Mouse (Mus musculus) lung, postnatal 0 days (tissue): Measurements from ENCODE around the gene Wwc1. TPM values are rescaled to one million over a fixed set of nuclear protein-coding genes. Genes with fewer than 3 reads are reported as not detected.
"Not testable (repeated sequence)": the region's sequence is repeated elsewhere in the genome, so short reads cannot be mapped to it uniquely, and the experiment has no call there.

ENCODE experiments used
- ATAC-seq: fragments of 200-750 bp; cut with Nextera tagmentation; 2 replicates; pipeline ENCODE4 v1.8.0; 2017; ENCODE audit warnings: moderate library complexity
- DNase-seq: peaks from one replicate; pipeline ENCODE4 v3.0.0-alpha.2; 2016; ENCODE audit warnings: low spot score
- H3K27ac ChIP-seq: fragments of 300-500 bp; sonication (generic); 2 replicates; pipeline ENCODE4 v1.5.1; 2014; ENCODE audit warnings: antibody characterized with exemption, mild to moderate bottlenecking, low read length, mixed read lengths
- H3K27me3 ChIP-seq: fragments of 300-500 bp; sonication (generic); replicated peaks from 2 replicates; pipeline ENCODE4 v1.6.1; 2014; ENCODE audit warnings: low read length, mixed read lengths; ENCODE audit not compliant: insufficient read depth
- H3K36me3 ChIP-seq: fragments of 300-500 bp; sonication (generic); 2 replicates; pipeline ENCODE4 v1.6.1; 2014; ENCODE audit warnings: low read length, mixed read lengths; ENCODE audit not compliant: insufficient read depth
- H3K4me1 ChIP-seq: fragments of 300-500 bp; sonication (generic); 2 replicates; pipeline ENCODE4 v1.6.1; 2014; ENCODE audit warnings: antibody characterized with exemption, low read depth, low read length, mixed read lengths; ENCODE audit not compliant: insufficient read depth
- H3K4me2 ChIP-seq: fragments of 300-500 bp; sonication (generic); replicated peaks from 2 replicates; pipeline ENCODE4 v1.6.1; 2014; ENCODE audit warnings: low read depth, mild to moderate bottlenecking, low read length, moderate library complexity, mixed read lengths
- H3K4me3 ChIP-seq: fragments of 300-500 bp; sonication (generic); 2 replicates; pipeline ENCODE4 v1.5.1; 2014; ENCODE audit warnings: low read depth, low read length
- H3K9ac ChIP-seq: fragments of 300-500 bp; sonication (generic); replicated peaks from 2 replicates; pipeline ENCODE4 v1.6.1; 2014; ENCODE audit warnings: low read depth, mild to moderate bottlenecking
- H3K9me3 ChIP-seq: fragments of 300-500 bp; sonication (generic); 2 replicates; pipeline ENCODE4 v1.6.1; 2016; ENCODE audit warnings: low read length, mixed read lengths
- CTCF ChIP-seq: IDR thresholded peaks from 2 replicates; pipeline ENCODE4 v1.5.1; 2016; ENCODE audit warnings: antibody characterized with exemption, mild to moderate bottlenecking
- EP300 ChIP-seq: IDR thresholded peaks from 2 replicates; pipeline ENCODE4 v1.6.1; 2016; ENCODE audit warnings: antibody characterized with exemption, mild to moderate bottlenecking, control low read depth
- WGBS: fragments of 180-500 bp; shearing (Covaris S2); extraction: QIAGEN DNeasy Blood & Tissue Kit; methylation state at CpG from one replicate; pipeline ENCODE4 v1.1.7; 2014; 5-methylcytosine and 5-hydroxymethylcytosine counted together
- polyA plus RNA-seq: library from polyadenylated mRNA; unstranded; fragments of >200 nt; fragmentation: Nextera tagmentation; extraction: Ambion mirVana; gene quantifications from 2 replicates; pipeline ENCODE4 v1.2.1, GENCODE M21; 2015

Wwc1 gene
- polyA plus RNA-seq, 1 experiment from 2014 or later: 22.1 TPM

DNA sequence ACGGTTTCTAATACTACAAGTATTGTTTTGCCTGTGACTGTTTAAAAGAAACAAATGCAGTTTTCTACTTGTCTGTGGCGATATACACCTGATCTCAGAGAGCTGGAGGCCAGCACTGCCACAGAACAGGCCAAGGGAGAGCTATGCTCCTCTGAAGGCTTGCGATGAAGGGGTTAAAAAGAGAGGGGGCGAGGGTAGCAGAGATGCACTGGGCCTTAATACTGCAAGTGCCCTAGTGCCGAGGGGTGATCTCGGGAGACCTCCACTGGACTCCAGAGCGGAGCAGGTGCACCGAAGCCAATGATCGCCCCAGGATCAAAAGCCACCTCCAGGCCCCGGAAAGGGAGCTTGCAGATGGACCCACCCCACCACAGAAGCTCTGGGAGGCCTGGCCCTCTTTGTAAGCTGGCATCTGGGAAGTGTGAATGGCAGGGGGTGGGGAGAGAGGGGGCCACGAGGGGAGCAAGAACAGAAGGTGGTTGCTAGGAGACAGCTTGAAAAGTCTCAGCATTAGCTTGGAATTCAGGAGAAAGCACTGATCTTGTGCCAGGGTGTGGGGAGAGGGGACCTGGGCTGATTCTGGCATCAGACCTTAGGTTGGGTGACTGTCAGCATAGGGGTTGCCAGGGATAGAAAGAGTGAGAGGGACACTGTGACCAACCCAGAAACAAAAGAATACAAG, 123.8 kb downstream of the Wwc1 start:
- Histone ChIP-seq H3K9ac (no peak overlapping the region; the same call in 1 of the 2 replicates), H3K27me3 (no peaks in the 10 kb centered on the region), H3K36me3 (peaks cover 1% of the 10 kb centered on the region; the same call in 1 of the 2 replicates), H3K4me3 (no peak overlapping the region), H3K27ac (no peak overlapping the region), H3K9me3 (no peaks in the 10 kb centered on the region), H3K4me2 (no peak overlapping the region), H3K4me1 (no peaks in the 10 kb centered on the region)
- TF ChIP-seq CTCF (no peak), EP300 (no peak)
- DNase-seq (no peak), ATAC-seq (no peak)
- WGBS: 65% methylated on average over 11 of the region's 11 CpGs

DNA sequence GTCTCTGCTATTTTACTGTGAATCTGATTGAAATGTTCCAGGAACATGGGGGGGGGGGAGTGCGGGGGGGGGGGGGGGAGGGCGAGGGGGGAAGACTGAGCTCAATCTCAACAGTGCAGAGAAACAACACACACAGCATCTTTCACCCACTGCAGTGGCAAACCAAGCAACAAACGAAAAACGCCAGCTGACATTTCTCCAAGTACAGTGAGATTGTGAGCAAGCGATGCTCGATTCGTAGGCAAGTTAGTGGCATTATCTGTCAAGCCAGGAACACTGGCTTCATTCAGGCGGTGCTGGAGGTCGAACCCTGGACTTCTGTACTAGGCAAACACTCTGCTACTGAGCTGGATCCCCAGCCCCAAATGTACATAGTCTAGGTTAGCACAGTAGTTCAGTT, 124.8 kb downstream of the Wwc1 start:
- peaks cover 4% of the 10 kb centered on the region; the same call in 1 of the 2 replicates for H3K36me3 ChIP-seq
- no peak overlapping the region for H3K4me2 ChIP-seq
- no peak for ATAC-seq
- H3K4me3 ChIP-seq: no peak overlapping the region
- no peak overlapping the region for H3K27ac ChIP-seq
- no peaks in the 10 kb centered on the region for H3K4me1 ChIP-seq
- TF ChIP-seq EP300: no peak
- TF ChIP-seq CTCF: no peak
- H3K9me3 ChIP-seq: no peaks in the 10 kb centered on the region
- no peak for DNase-seq
- H3K9ac ChIP-seq: no peak overlapping the region
- H3K27me3 ChIP-seq: no peaks in the 10 kb centered on the region
- 73% methylated on average over 7 of the region's 9 CpGs for whole genome bisulfite sequencing

DNA sequence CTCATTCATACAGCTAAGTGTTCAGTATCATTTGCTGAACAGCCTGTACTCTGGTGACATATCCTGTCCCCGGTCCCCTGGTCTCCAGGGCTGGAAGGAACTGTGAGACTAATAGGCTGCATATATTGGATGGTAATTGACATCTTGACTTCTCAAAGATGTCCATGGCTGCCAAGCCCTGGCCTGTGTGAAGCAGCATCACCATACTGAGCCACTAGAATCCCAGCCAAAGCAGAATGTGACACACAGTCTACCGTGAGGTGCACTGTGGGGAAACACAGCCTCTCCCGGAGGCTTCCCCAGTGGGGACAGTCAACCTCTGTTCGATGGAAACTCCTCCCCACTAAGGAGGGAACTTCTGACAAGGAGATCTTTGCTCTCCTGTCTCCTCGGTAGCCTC, 125.4 kb downstream of the Wwc1 start:
- H3K27me3 ChIP-seq: no peaks in the 10 kb centered on the region
- H3K9ac ChIP-seq: no peak overlapping the region
- no peak overlapping the region for H3K4me2 ChIP-seq
- peaks cover 4% of the 10 kb centered on the region; the same call in 1 of the 2 replicates for H3K36me3 ChIP-seq
- no peaks in the 10 kb centered on the region for H3K4me1 ChIP-seq
- no peak for DNase-seq
- TF ChIP-seq CTCF (no peak), EP300 (no peak)
- H3K4me3 ChIP-seq: no peak overlapping the region
- WGBS: 72% methylated on average over 5 of the region's 5 CpGs
- no peak for ATAC-seq
- H3K9me3 ChIP-seq: no peaks in the 10 kb centered on the region
- H3K27ac ChIP-seq: no peak overlapping the region

DNA sequence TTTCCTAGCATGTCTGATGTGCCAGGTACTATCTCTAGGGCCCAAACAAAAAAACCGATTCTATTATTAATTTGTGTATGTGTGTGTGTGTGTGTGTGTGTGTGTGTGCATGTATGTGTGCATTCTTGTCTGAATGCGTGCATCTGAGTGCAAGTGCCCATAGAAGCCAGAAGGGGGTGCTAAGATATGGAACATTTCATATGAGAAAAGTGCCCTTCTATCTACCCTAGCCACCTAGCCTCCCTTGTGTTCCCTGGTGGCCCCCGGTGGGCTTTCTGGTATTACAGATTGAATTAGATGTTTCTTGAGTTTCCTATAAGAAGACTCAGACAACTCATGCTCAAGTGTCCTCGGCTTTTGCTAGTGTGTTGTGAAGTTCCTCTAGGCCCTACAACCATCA, 126.7 kb downstream of the Wwc1 start:
- H3K4me2 ChIP-seq: no peak overlapping the region
- no peak overlapping the region for H3K27ac ChIP-seq
- no peaks in the 10 kb centered on the region for H3K9me3 ChIP-seq
- WGBS: 92% methylated on average over 4 of the region's 4 CpGs
- H3K27me3 ChIP-seq: no peaks in the 10 kb centered on the region
- no peak overlapping the region for H3K4me3 ChIP-seq
- peaks cover 4% of the 10 kb centered on the region; the same call in 1 of the 2 replicates for H3K36me3 ChIP-seq
- DNase-seq: no peak
- no peak for ATAC-seq
- no peak overlapping the region for H3K9ac ChIP-seq
- no peak for TF ChIP-seq EP300
- TF ChIP-seq CTCF: no peak
- H3K4me1 ChIP-seq: no peaks in the 10 kb centered on the region

DNA sequence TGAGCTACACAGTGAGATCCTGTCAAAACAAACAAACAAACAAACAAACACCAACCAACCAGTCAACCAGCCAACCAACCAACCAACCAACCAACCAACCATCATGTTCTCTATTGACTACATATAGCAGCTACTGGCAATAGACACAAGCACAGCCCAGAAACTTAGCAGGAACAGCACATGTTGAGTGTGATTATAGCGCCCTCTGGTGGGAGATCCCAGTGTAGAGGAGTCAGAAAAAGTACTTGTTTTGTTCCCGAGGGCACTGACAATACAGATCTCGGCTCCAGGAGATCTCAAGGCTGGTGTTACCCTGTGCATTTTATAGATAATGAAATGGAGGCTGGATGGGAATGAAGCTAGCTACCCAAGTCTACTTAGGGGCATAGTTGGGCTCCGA, 127.6 kb downstream of the Wwc1 start:
- peaks cover 4% of the 10 kb centered on the region; the same call in 1 of the 2 replicates for H3K36me3 ChIP-seq
- H3K4me1 ChIP-seq: no peaks in the 10 kb centered on the region
- no peaks in the 10 kb centered on the region for H3K9me3 ChIP-seq
- no peaks in the 10 kb centered on the region for H3K27me3 ChIP-seq
- DNase-seq: peak; percentile 39
- H3K27ac ChIP-seq: no peak overlapping the region
- no peak overlapping the region for H3K4me2 ChIP-seq
- no peak for ATAC-seq
- TF ChIP-seq EP300 (no peak), CTCF (peak; percentile 67)
- WGBS: 57% methylated on average over 4 of the region's 4 CpGs
- no peak overlapping the region for H3K4me3 ChIP-seq
- no peak overlapping the region for H3K9ac ChIP-seq

DNA sequence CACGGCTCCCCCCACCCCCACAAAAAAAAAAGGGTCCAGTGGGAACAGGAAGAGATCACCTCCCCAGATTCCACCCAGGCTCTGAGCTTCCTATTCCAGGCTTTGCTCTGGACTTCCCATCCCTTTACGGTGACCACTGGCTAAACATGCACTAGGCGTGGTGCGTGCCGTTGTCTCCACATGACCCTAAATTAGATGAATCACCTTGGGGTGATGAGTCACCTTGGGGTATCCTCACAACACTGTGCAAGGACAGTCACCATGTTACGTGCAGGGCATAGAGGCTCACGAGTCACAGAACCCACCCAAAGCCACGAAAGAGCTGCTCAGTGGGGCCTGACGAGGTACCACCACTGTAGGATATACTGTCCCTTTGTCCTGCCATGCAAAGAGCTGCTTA, 136.0 kb downstream of the Wwc1 start:
- ATAC-seq (no peak), DNase-seq (no peak)
- Histone ChIP-seq H3K36me3 (no peaks in the 10 kb centered on the region), H3K9ac (no peak overlapping the region), H3K9me3 (no peaks in the 10 kb centered on the region), H3K4me1 (no peaks in the 10 kb centered on the region), H3K27me3 (no peaks in the 10 kb centered on the region), H3K27ac (no peak overlapping the region), H3K4me3 (no peak overlapping the region), H3K4me2 (no peak overlapping the region)
- TF ChIP-seq CTCF: no peak
- TF ChIP-seq EP300: no peak
- 82% methylated on average over 9 of the region's 9 CpGs for WGBS

DNA sequence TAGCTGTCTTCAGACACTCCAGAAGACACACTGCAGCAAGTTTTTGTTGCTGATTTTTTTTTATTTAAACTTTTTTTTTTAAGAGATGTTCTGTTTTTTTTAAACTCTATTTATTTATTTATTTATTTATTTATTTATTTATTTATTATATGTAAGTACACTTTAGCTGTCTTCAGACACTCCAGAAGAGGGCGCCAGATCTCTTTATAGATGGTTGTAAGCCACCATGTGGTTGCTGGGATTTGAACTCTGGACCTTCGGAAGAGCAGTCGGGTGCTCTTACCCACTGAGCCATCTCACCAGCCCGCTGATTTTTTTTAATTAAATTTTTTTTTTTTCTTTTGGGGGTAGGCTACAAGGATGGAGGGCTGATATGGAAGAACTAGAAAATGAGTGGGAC, 137.8 kb downstream of the Wwc1 start:
- H3K27me3 ChIP-seq, H3K4me2 ChIP-seq, H3K4me3 ChIP-seq, H3K9me3 ChIP-seq, H3K27ac ChIP-seq, DNase-seq, ATAC-seq, H3K4me1 ChIP-seq, H3K9ac ChIP-seq, H3K36me3 ChIP-seq: not testable (repeated sequence)
- WGBS: 77% methylated on average over 4 of the region's 4 CpGs
